Mouse (Mus musculus): ENCODE data around the gene Tfeb.

- TF ChIP-seq CTCF (IDR thresholded peaks at IDR 0.05; ENCODE audit: control insufficient read depth, insufficient read depth, insufficient read length): no peak
- TF ChIP-seq MYOD1 (IDR thresholded peaks at IDR 0.05; ENCODE audit: control insufficient read depth, insufficient read length, low read depth): no peak
- TF ChIP-seq USF1 (IDR thresholded peaks at IDR 0.05; ENCODE audit: low read depth): no peak
- TF ChIP-seq FOSL1 (IDR thresholded peaks at IDR 0.05; ENCODE audit: insufficient read depth, low read length, poor library complexity, severe bottlenecking): no peak
- TF ChIP-seq CEBPB (IDR thresholded peaks at IDR 0.05; ENCODE audit: low read depth): no peak
Measured at GRCm38 (mm10) chr17:47833628-47834481, 97.0 kb downstream of the Tfeb start.
